Mouse (Mus musculus): ENCODE measurements around the gene Chrnd. TPM values are rescaled to one million over a fixed set of nuclear protein-coding genes. Genes with fewer than 3 reads are reported as not detected.

Gene Chrnd
- total RNA-seq, 2 experiments from 2014 or later, result 8.0 to 8.2 TPM

DNA sequence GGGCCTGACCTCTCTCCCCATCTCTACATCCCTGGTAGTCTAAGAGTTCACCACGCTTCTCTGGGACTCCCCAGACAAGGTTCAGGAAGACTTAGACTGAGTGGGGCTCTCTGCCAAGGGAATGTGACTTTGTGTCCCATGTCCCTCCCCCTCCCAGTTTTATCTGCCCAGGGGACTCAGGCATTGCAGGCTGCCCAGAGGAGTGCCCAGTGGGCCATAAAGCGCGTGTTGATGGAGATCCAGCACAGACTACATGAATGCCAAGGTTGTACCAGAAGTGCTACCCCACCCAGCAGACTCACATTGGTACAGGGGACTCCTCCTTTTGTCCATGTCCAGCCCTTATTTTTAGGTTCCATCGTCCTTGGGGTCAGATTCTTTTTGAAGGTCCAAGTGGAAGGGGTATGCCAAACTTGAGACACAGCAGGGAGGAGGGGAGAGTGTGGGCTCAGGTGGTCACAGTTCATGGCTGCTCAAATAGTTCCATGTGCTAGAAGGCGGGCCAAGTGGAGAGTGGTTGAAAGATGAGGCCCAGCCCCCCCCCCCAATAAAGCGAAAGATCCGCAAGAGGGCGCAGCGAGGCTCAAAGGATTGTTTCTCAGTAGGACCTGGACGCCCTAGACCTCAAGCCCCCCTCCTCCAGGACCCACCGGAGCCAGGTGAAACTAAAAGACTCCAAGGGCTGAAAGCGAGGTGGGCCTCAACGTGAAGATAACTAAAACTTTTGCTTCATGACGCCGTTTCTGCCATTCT, 6.2 kb upstream of the Chrnd start:
- DNase-seq, result no peak

DNA sequence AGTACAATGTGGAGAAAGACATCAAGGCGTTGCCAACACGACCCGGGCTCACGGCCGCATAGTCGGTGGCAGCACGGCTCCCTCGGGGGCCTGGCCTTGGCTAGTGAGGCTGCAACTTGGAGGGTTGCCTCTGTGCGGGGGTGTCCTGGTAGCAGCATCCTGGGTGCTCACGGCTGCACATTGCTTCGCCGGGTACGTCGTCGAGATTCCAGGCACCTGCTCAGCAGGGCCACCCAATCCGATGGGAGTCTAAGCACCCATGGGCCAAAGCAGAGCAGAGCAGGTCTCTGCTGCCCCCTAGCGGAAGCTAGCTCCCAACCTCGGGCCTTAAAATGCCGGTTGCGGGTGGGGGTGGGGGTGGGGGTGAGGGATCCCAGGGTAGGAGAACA, 5.7 kb upstream of the Chrnd start:
- peak; percentile 85 for DNase-seq

DNA sequence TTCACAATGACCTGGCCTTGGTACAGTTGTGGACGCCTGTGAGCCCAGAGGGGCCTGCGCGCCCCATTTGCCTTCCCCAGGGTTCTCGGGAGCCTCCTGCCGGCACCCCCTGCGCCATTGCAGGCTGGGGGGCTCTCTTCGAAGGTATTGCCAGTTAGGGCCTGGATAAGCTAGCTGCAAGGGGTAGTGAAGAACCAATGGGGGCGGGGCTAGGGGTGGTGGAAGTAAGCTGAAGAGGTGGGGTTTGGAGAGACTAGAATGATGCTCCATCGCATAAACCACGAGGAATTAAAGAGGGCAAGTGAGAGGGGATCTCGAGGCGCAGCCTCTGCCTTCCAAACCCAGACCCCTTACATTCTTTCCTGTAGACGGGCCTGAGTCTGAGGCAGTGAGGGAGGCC, 4.9 kb upstream of the Chrnd start:
- DNase-seq, result no peak

DNA sequence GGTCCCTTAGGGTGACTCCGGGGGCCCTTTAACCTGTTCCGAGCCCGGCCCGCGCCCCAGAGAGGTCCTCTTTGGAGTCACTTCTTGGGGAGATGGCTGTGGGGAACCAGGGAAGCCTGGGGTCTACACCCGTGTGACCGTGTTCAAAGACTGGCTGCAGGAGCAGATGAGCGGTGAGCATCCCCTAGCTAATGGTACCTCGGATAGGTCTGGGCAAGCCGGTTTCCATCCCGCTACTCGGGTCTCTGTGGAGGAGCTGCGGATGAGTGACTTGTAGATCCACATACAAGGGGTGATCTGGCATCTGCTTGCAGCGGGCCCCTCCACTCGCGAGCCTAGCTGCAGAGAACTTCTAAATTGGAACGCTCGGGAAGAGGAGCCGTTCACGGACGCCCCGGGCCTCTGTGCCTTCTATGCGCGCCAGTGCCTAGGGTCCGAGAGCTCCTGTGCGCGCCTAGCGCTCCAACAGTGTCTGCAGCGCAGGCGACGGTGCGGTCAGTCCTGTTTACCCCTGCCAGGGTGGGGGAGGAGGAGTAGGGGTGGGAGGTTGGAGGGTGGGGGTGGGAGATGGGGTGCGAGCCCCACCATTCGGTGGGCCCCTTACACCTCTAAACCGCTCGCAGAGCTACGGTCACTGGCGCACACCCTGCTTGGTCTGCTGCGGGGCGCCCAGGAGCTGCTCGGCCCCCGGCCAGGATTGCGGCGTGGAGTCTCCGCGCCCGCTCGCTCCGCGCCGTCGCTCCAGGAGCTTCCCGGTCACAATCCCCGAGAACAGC, 4.0 kb upstream of the Chrnd start:
- peak; percentile 34 for DNase-seq

DNA sequence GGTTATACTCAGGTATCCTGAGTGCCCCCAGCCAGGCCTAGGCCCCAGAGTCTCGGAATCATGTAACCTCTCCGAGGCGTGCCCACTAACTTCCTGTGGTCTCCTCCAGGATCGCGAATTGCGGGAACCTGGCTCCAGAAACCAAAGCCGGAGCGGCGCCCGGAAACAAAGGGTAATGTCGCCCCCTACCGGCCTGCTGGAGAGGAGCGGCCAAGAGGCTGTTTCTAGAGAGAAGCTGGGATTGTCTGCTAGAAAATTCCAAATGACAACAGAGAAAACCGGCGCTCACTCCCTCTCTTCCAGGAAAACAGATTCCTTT, 3.4 kb upstream of the Chrnd start:
- DNase-seq, result peak; percentile 84

- no peak for DNase-seq
Observed at GRCm38 (mm10) chr1:87197296-87197695, 6.9 kb downstream of the Chrnd start.

- DNase-seq, result no peak
Observed at GRCm38 (mm10) chr1:87198119-87199065, 8.0 kb downstream of the Chrnd start.

DNA sequence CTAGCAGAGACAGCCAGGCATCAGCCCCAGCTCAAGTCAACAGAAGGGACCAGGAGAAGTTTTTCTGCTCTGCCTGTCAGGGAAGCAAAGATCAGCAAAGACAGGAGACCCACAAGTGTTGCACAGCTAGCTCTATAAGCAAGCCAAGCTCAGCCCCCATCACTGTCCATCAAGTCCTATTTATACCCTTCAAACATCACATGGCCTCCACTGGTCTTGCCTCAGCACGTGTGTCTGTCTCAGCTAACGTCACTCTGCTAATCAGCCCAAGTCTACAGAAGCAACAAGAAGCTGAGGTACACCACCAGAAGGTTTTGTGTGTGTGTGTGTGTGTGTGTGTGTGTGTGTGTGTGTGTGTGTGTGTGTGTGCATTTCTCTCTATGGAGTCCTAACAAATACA, 10.4 kb downstream of the Chrnd start:
- no peak for DNase-seq

DNA sequence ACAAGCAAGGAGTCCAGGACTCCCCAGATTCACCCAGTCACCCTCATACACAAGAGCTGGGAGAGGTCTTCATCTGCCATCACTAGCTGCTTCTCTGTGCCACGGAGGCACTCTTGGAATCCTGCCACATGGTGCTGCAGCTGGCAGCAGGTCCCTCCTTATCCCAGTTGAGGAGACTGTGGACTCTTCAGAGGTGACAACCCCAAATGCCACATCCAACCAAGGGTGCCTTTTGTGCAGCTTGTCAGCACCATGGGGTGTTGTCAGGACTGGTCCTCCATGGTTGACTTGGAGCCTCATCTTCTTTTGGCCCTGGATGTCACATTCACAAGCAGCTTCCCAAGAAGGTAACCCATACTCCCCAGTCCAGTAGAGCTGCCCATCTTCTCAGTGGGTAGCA, 11.4 kb downstream of the Chrnd start:
- DNase-seq, result no peak

- DNase-seq, result no peak
Observed at GRCm38 (mm10) chr1:87203779-87204178, 13.4 kb downstream of the Chrnd start.

DNA sequence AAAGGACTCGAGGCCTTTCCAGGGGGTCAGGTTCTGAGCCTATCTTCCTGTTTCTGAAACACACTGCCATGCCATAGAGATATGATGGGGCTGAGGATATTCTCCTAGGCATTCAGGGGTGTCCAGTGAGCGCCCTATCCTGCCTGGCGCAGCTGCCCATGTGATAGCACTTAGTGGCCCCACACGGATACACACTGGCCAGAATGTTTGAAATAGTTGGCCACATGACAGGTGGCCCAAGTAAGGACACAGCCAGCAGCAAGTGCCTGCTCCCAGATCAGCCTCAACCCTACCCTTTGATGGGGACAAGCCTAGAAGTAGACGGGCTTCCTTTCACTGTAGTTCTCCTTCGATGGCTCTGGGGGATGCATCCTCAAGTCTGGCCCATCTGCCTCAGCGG, 14.1 kb downstream of the Chrnd start, which contains the start of gene Chrng:
Gene Chrng, plus strand, starts transcription at position 193 of the 400 bp plus-strand sequence.
- no peak for DNase-seq

DNA sequence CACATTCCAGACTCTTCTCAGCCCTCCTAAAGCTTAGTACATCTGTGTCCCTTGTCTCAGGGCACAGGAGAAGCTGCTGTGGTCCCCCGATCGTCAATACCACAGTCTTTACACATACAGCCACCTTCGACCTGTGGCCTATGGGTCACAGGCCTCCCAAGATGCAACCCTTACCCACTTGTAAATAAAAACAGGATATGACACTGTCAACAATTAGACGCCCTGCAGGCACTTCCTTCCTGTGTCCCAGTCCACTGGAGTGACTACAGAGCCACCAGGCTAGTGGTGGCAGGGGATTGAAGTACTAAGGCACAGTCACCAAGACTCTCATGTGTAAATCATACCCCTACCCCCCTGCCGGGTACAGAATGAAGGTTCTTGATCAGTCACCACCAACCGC, 14.6 kb downstream of the Chrnd start:
- DNase-seq, result no peak

- no peak for DNase-seq
Observed at GRCm38 (mm10) chr1:87205502-87205901, 15.1 kb downstream of the Chrnd start.

- DNase-seq, result no peak
Observed at GRCm38 (mm10) chr1:87206339-87206738, 15.9 kb downstream of the Chrnd start.

- DNase-seq, result no peak
Observed at GRCm38 (mm10) chr1:87211431-87211830, 21.0 kb downstream of the Chrnd start.

- DNase-seq, result peak; percentile 93
Observed at GRCm38 (mm10) chr1:87213735-87214704, 23.6 kb downstream of the Chrnd start, which contains the start of gene Eif4e2. TSS of gene Eif4e2 (plus strand) at chr1:87213914.

DNA sequence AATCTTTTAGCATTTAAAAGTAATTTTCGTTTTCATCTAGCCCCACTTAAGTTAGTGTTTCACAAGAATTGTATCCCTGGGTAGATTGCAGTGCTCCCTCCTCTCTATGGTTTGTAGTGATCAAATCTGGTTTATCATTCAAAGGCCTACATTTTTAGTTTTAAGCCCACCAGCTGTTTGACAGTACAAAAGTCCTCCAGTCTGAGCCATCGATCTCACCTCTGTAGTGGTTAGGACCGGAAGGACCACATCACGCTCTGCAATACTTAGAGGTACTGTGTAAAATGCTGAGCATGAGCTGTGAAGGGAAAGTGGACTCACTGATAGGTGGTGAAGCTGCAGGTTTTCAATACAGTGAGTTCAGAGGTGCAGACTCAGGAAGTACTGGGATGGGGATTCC, 24.3 kb downstream of the Chrnd start:
- no peak for DNase-seq

DNA sequence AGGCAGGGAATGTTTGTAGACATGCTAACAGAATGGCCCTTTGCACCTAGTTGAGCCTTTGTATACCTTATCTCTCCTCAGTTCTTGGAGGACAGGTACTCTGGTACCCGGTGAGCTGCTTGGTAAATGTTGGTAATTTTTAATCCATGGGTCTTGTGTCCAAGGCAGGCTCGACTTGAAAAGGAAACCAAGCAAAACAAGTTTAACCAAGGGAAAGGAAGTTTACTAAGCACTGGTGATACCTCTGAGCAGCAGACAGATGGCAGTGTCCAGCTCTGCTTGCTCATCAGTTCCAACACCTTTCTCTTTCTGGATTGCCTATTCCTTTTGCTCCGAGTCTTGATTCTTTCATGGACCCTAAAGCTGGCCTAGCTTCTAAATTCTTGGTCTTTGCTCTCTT, 27.5 kb downstream of the Chrnd start:
- no peak for DNase-seq

GRCm38 (mm10) chr1:87225739-87226138, 35.3 kb downstream of the Chrnd start:
- no peak for DNase-seq

GRCm38 (mm10) chr1:87226409-87227159, 36.2 kb downstream of the Chrnd start:
- DNase-seq, result no peak

GRCm38 (mm10) chr1:87227160-87227550, 36.7 kb downstream of the Chrnd start:
- DNase-seq, result peak; percentile 38
